Mouse (Mus musculus) left cerebral cortex, postnatal 25 days (tissue): ENCODE results near the gene Zfc3h1. TPM values are rescaled to one million over a fixed set of nuclear protein-coding genes. Genes with fewer than 3 reads are reported as not detected.

Experiments
- DNase-seq, 2 experiments: peaks; one replicate each; pipeline ENCODE4 v3.0.0; 2022; ENCODE audit warnings: low spot score in 2 of 2, mixed read lengths in 1 of 2
- intact Hi-C: fragments of 180-260 bp; cut with DNase I; formaldehyde crosslinking; loops from one replicate; pipeline ENCODE4 v1.15.1; 2025
- total RNA-seq, 2 experiments: library from RNA; stranded (reverse); gene quantifications; 2 replicates each; pipeline ENCODE4 v1.2.3; 2021

Gene Zfc3h1
- total RNA-seq, 2 experiments from 2014 or later = 50.0 to 53.0 TPM

- intact Hi-C loops = no loop called here
Measured at GRCm38 (mm10) chr10:115470621-115471334, 86.0 kb downstream of the Zfc3h1 start.

DNA sequence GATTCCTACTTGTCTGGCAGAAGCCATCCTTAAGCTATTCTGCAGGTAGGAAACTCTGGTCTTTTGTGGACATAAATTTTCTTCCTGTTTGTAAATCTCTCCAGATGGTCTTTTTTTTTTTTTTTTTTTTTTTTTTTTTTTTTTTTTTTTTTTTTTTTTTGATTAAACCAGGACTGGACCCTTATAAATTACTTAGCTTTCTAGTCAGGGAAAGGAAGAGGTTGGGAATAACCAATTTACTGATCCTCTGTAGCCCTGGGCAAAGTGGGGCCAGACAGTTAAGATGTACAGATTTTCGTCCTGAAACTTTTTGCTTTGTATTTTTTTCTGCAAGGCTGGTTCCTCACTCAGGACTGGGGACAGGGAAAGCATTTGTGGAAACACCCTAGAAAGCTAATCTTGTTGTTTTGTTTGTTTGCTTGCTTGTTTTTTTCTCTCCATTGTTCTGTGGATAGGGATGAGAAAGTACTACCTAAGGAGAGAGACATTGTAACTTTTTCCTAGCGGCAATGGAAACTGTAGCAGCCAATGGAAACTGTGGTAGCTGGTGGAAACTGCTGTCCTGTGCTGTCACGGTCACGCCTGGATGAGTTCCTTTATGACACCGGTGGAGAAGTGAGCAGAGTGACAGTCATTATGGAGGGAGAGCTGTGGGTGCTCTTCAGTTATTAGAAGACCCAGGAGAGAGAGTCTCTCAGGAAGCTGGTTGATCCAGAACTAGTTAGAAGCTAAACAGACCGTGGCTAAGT, 88.6 kb downstream of the Zfc3h1 start:
- DNase-seq = no peak
- intact Hi-C loops = no loop called here

More at GRCm38 (mm10) chr10:115470621-115471334, 86.0 kb downstream of the Zfc3h1 start:
- peak in 1 of 2 experiments; percentile 6 for DNase-seq

DNA sequence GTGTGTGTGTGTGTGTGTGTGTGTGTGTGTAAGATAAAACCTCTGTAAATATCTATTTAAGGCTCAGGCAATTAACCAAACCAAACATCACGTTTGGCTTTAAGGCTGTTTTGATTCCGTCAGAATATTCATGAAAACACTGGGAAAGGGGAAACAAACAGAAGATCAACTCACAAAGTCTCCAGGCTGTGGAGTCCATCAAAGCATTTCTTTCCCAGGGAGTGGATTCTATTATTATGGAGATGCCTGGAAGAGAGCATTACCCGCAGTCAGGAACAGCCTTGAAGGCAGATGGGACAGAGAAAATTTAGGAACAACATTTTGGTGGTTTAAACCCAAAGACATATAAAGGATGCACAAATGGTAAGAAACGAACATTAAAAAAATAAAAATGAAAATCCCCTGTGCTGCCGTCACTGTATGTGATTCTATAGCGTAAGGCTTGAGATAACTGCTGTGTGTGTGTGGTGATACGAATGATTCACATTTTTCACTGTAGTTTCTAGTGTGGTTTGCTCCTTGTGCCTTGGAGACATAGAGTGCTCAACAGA, 90.3 kb downstream of the Zfc3h1 start:
- intact Hi-C loops = no loop called here
- no peak for DNase-seq

DNA sequence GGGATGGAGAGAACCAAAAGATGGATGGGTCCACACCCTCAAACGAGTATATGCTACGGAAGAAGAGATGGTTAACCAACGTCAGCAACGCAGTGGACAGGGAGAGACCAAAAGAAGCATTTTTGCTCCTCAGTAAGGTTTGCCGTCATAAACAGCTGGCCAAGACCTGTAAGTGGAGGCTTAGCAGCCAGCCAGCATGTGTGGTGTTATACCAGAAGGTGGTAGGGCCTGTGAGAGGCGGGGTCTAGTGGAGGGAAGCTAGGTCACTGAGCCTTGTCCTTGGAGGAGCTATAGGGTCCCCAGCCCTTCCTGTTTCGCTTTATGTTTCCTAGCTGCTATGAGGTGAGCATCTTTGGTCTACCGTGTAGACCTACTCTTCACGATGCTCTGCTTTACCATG, 91.7 kb downstream of the Zfc3h1 start:
- intact Hi-C loops = no loop called here
- no peak for DNase-seq

- intact Hi-C loops = no loop called here
- no peak for DNase-seq
Measured at GRCm38 (mm10) chr10:115478441-115479141, 93.8 kb downstream of the Zfc3h1 start.

Other genes starting within 250 kb of the Zfc3h1 start
- 1 to 10 TPM in 1 of 2 experiments, under 1 TPM in 1; 0.43 to 1.2 TPM for gene Tph2, start 199.9 kb upstream of the Zfc3h1 start, total RNA-seq
- gene Tbc1d15, start 133.5 kb upstream of the Zfc3h1 start, total RNA-seq = 10 to 100 TPM; 47.8 to 49.2 TPM
- gene Rab21, start 69.4 kb upstream of the Zfc3h1 start, total RNA-seq = 10 to 100 TPM; 52.5 to 53.3 TPM
- gene Tmem19, start 22.5 kb upstream of the Zfc3h1 start, total RNA-seq = 10 to 100 TPM; 41.0 to 46.0 TPM
- 10 to 100 TPM; 13.5 to 14.1 TPM for gene Thap2, start 516 bp upstream of the Zfc3h1 start, total RNA-seq
- gene A930009A15Rik, start 185.0 kb downstream of the Zfc3h1 start, total RNA-seq = under 1 TPM; 0.34 to 0.62 TPM
- gene Lgr5, start 202.8 kb downstream of the Zfc3h1 start, total RNA-seq = 1 to 10 TPM; 2.5 to 4.4 TPM